In the genomic region with DNA sequence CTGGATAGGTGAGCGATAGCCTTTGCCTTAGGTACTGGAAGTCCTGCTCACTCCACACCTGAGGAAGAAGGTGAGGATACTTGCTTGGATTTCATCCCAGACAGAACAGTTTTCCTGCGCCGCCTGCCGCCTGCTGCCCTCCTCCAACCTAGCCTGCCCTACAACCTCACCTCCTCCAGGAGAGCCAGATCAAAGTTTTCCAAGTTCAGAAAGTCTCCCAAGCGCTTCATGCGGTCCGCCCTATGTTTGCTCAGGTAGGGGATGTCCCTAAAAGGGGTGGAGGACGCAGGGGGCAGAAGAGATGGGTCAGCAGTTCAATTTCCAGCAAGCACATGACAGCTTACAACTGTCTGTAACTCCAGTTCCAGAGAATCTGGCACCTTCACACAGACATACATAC, we compare ENCODE assay signal across 8 mouse cellular contexts. TPM values are rescaled to one million over a fixed set of nuclear protein-coding genes. Genes with fewer than 3 reads are reported as not detected.
DNase-seq lines count a peak whose midpoint lies in the region; ATAC-seq and TF ChIP-seq lines count a peak whose summit lies in the region.

No protein-coding gene starts in this region.

- peak overlapping the region; percentile 72 for H3K9ac ChIP-seq in lung, embryonic 15.5 days
- H3K9ac ChIP-seq in limb, embryonic 12.5 days (replicated peaks) = peak overlapping the region; percentile 73

- TF ChIP-seq POLR2A in olfactory bulb, adult 2 months (IDR thresholded peaks at IDR 0.05; ENCODE audit: insufficient read depth, low read depth, low read length) = no peak

- H3K4me2 ChIP-seq in lung, embryonic 15.5 days = peak overlapping the region; percentile 99
- peak overlapping the region; percentile 98 for H3K4me2 ChIP-seq in limb, embryonic 12.5 days

- peaks cover 20% of the 10 kb centered on the region for H3K4me1 ChIP-seq in lung, embryonic 15.5 days
- peaks cover 36% of the 10 kb centered on the region for H3K4me1 ChIP-seq in hindbrain, embryonic 10.5 days (replicated peaks)
- peaks cover 18% of the 10 kb centered on the region for H3K4me1 ChIP-seq in limb, embryonic 12.5 days (replicated peaks)
- H3K4me1 ChIP-seq in olfactory bulb, adult 2 months (ENCODE audit: control insufficient read depth, insufficient read depth, low read length) = peaks cover 31% of the 10 kb centered on the region

- H3K4me3 ChIP-seq in lung, embryonic 15.5 days = peak overlapping the region; percentile 62
- H3K4me3 ChIP-seq in hindbrain, embryonic 10.5 days = peak overlapping the region; percentile 62
- H3K4me3 ChIP-seq in limb, embryonic 12.5 days (replicated peaks) = peak overlapping the region; percentile 56
- H3K4me3 ChIP-seq in olfactory bulb, adult 2 months (ENCODE audit: insufficient read depth, low read depth, low read length) = peak overlapping the region; percentile 90

- no peak for TF ChIP-seq CTCF in olfactory bulb, adult 2 months (IDR thresholded peaks at IDR 0.05; ENCODE audit: insufficient read depth, low read depth, low read length)

- DNase-seq in lung, postnatal 36 days = no peak
- no peak for DNase-seq in hindbrain, embryonic 10.5 days (ENCODE audit: low spot score)
- DNase-seq in ovary, postnatal 36 days (ENCODE audit: low spot score) = no peak
- DNase-seq in adrenal gland, adult 18-20 months (ENCODE audit: low spot score in 2 of 2) = no peak
- no peak for DNase-seq in retina, postnatal 1 day

- no peak for ATAC-seq in lung, embryonic 15.5 days (ENCODE audit: borderline replicate concordance, extremely low read depth, low FRiP score, low TSS enrichment)
- no peak for ATAC-seq in limb, embryonic 12.5 days (ENCODE audit: insufficient number of reproducible peaks, insufficient read depth, low FRiP score, low TSS enrichment, low read depth)

- no peak overlapping the region; the same call in 1 of the 2 replicates for H3K27ac ChIP-seq in lung, embryonic 15.5 days
- peak overlapping the region; percentile 93 for H3K27ac ChIP-seq in hindbrain, embryonic 10.5 days
- H3K27ac ChIP-seq in limb, embryonic 12.5 days = peak overlapping the region; percentile 85; the same call in 1 of the 2 replicates
- no peak overlapping the region for H3K27ac ChIP-seq in olfactory bulb, adult 2 months (ENCODE audit: insufficient read depth, low read depth, low read length)

- no peaks in the 10 kb centered on the region for H3K9me3 ChIP-seq in lung, embryonic 15.5 days
- H3K9me3 ChIP-seq in hindbrain, embryonic 10.5 days = no peaks in the 10 kb centered on the region
- no peaks in the 10 kb centered on the region for H3K9me3 ChIP-seq in limb, embryonic 12.5 days

- peaks cover 38% of the 10 kb centered on the region for H3K36me3 ChIP-seq in lung, embryonic 15.5 days
- peaks cover 45% of the 10 kb centered on the region for H3K36me3 ChIP-seq in hindbrain, embryonic 10.5 days
- peaks cover 44% of the 10 kb centered on the region for H3K36me3 ChIP-seq in limb, embryonic 12.5 days

- WGBS in lung, embryonic 15.5 days = 20% methylated on average over 8 of the region's 8 CpGs
- 35% methylated on average over 8 of the region's 8 CpGs for WGBS in hindbrain, embryonic 10.5 days
- WGBS in limb, embryonic 12.5 days = 23% methylated on average over 8 of the region's 8 CpGs
- WGBS in olfactory bulb, adult 2 months = 43% methylated on average over 8 of the region's 8 CpGs

- H3K27me3 ChIP-seq in lung, embryonic 15.5 days = no peaks in the 10 kb centered on the region
- H3K27me3 ChIP-seq in hindbrain, embryonic 10.5 days (ENCODE audit: insufficient read depth, poor library complexity, severe bottlenecking) = no peaks in the 10 kb centered on the region
- no peaks in the 10 kb centered on the region for H3K27me3 ChIP-seq in limb, embryonic 12.5 days

RNA-seq across cellular contexts. Expression of gene Smpd2, which starts 0.9 kb away (rescaled TPM):
- 69.7 and 77.4 TPM in 2 replicates for polyA plus RNA-seq in lung, embryonic 15.5 days (2015; fragmentation: Nextera tagmentation; extraction: Ambion mirVana)
- polyA plus RNA-seq in hindbrain, embryonic 10.5 days (2016; fragmentation: Nextera tagmentation; extraction: Ambion mirVana) = 57.8 and 59.7 TPM in 2 replicates
- 64.3 and 64.7 TPM in 2 replicates for polyA plus RNA-seq in limb, embryonic 12.5 days (2016; fragmentation: Nextera tagmentation; extraction: Ambion mirVana)
- not detected in 2 replicates for polyA plus RNA-seq in olfactory bulb, adult 2 months (2012; ENCODE audit: insufficient read depth, insufficient read length, low replicate concordance, missing spikeins)
- total RNA-seq in adrenal gland, adult 18-20 months (2021) = 10 to 100 TPM; 17.4 to 22.2 TPM

RNA-seq across cellular contexts. Expression of gene Ppil6, which starts 0.9 kb away (rescaled TPM):
- 2.4 and 2.5 TPM in 2 replicates for polyA plus RNA-seq in lung, embryonic 15.5 days (2015; fragmentation: Nextera tagmentation; extraction: Ambion mirVana)
- 1.1 and 1.2 TPM in 2 replicates for polyA plus RNA-seq in hindbrain, embryonic 10.5 days (2016; fragmentation: Nextera tagmentation; extraction: Ambion mirVana)
- polyA plus RNA-seq in limb, embryonic 12.5 days (2016; fragmentation: Nextera tagmentation; extraction: Ambion mirVana) = 0.60 and 0.64 TPM in 2 replicates
- polyA plus RNA-seq in olfactory bulb, adult 2 months (2012; ENCODE audit: insufficient read depth, insufficient read length, low replicate concordance, missing spikeins) = not detected in 2 replicates
- total RNA-seq in adrenal gland, adult 18-20 months (2021) = under 1 TPM; 0.43 to 0.64 TPM

RNA-seq across cellular contexts. Expression of gene Mical1, which starts 13.2 kb away (rescaled TPM):
- polyA plus RNA-seq in lung, embryonic 15.5 days (2015; fragmentation: Nextera tagmentation; extraction: Ambion mirVana) = 71.0 and 75.7 TPM in 2 replicates
- 48.1 and 51.3 TPM in 2 replicates for polyA plus RNA-seq in hindbrain, embryonic 10.5 days (2016; fragmentation: Nextera tagmentation; extraction: Ambion mirVana)
- polyA plus RNA-seq in limb, embryonic 12.5 days (2016; fragmentation: Nextera tagmentation; extraction: Ambion mirVana) = 64.2 and 72.3 TPM in 2 replicates
- not detected in 2 replicates for polyA plus RNA-seq in olfactory bulb, adult 2 months (2012; ENCODE audit: insufficient read depth, insufficient read length, low replicate concordance, missing spikeins)
- total RNA-seq in adrenal gland, adult 18-20 months (2021) = 10 to 100 TPM in 1 of 2 experiments, 1 to 10 TPM in 1; 8.8 to 15.2 TPM

RNA-seq across cellular contexts. Expression of gene Cd164, which starts 29.9 kb away (rescaled TPM):
- 171 and 176 TPM in 2 replicates for polyA plus RNA-seq in lung, embryonic 15.5 days (2015; fragmentation: Nextera tagmentation; extraction: Ambion mirVana)
- polyA plus RNA-seq in hindbrain, embryonic 10.5 days (2016; fragmentation: Nextera tagmentation; extraction: Ambion mirVana) = 87.6 and 110 TPM in 2 replicates
- 170 and 176 TPM in 2 replicates for polyA plus RNA-seq in limb, embryonic 12.5 days (2016; fragmentation: Nextera tagmentation; extraction: Ambion mirVana)
- polyA plus RNA-seq in olfactory bulb, adult 2 months (2012; ENCODE audit: insufficient read depth, insufficient read length, low replicate concordance, missing spikeins) = 502 TPM in 1 of 2 replicates, not detected in the other
- total RNA-seq in adrenal gland, adult 18-20 months (2021) = 100 to 1,000 TPM; 213 to 232 TPM

RNA-seq across cellular contexts. Expression of gene Zbtb24, which starts 39.1 kb away (rescaled TPM):
- 18.2 and 18.3 TPM in 2 replicates for polyA plus RNA-seq in lung, embryonic 15.5 days (2015; fragmentation: Nextera tagmentation; extraction: Ambion mirVana)
- polyA plus RNA-seq in hindbrain, embryonic 10.5 days (2016; fragmentation: Nextera tagmentation; extraction: Ambion mirVana) = 18.6 TPM in 2 replicates
- polyA plus RNA-seq in limb, embryonic 12.5 days (2016; fragmentation: Nextera tagmentation; extraction: Ambion mirVana) = 22.3 and 23.6 TPM in 2 replicates
- not detected in 2 replicates for polyA plus RNA-seq in olfactory bulb, adult 2 months (2012; ENCODE audit: insufficient read depth, insufficient read length, low replicate concordance, missing spikeins)
- total RNA-seq in adrenal gland, adult 18-20 months (2021) = 10 to 100 TPM; 17.0 to 20.3 TPM

Comparison
In these comparisons a context has a peak if more than half of its experiments do, and no peak if none do; other contexts are left out.
1. H3K27ac ChIP-seq: peak in hindbrain, embryonic 10.5 days (single experiment) and limb, embryonic 12.5 days (single experiment); none in lung, embryonic 15.5 days (single experiment) and olfactory bulb, adult 2 months (single experiment).
2. Peak in every context shown above with its lines, with median percentiles within 50 percentile points of each other: H3K4me3 ChIP-seq.